Mouse (Mus musculus) heart, adult 2 months (tissue): ENCODE data around the gene Slfn4. TPM values are rescaled to one million over a fixed set of nuclear protein-coding genes. Genes with fewer than 3 reads are reported as not detected.

ENCODE experiments used
- DNase-seq, 2 experiments: peaks; one replicate each; pipeline ENCODE4 v3.0.0; 2021
- H3K27ac ChIP-seq: fragments of 200-600 bp; 2 replicates; pipeline ENCODE4 v1.8.1; 2022
- H3K27me3 ChIP-seq: fragments of 200-500 bp; 2 replicates; pipeline ENCODE4 v1.6.1; 2012; ENCODE audit warnings: mild to moderate bottlenecking, low read length, inconsistent platforms, mixed read lengths; ENCODE audit not compliant: control insufficient read depth, insufficient read depth
- H3K36me3 ChIP-seq: fragments of 200-500 bp; 2 replicates; pipeline ENCODE4 v1.6.1; 2012; ENCODE audit warnings: low read length, inconsistent platforms; ENCODE audit not compliant: control insufficient read depth, insufficient read depth
- H3K4me1 ChIP-seq: fragments of 200-500 bp; 2 replicates; pipeline ENCODE4 v1.6.1; 2011; ENCODE audit warnings: low read length; ENCODE audit not compliant: control insufficient read depth, insufficient read depth
- H3K4me3 ChIP-seq: fragments of 200-600 bp; 2 replicates; pipeline ENCODE4 v1.8.1; 2022
- H3K79me2 ChIP-seq: fragments of 200-500 bp; replicated peaks from 2 replicates; pipeline ENCODE4 v1.6.1; 2012; ENCODE audit warnings: mild to moderate bottlenecking, inconsistent platforms, low read length, moderate library complexity, mixed read lengths; ENCODE audit not compliant: control insufficient read depth, insufficient read depth
- H3K9ac ChIP-seq: fragments of 200-500 bp; 2 replicates; pipeline ENCODE4 v1.6.1; 2012; ENCODE audit warnings: low read depth, mild to moderate bottlenecking, control low read depth, inconsistent platforms, low read length, mixed read lengths
- CTCF ChIP-seq: fragments of 200-600 bp; IDR thresholded peaks from 2 replicates; pipeline ENCODE4 v1.8.1; 2022; ENCODE audit warnings: antibody characterized with exemption, mild to moderate bottlenecking, moderate library complexity
- EP300 ChIP-seq: fragments of 200-500 bp; IDR thresholded peaks from 2 replicates; pipeline ENCODE4 v1.6.1; 2011; ENCODE audit warnings: low read depth, low read length, control low read depth; ENCODE audit not compliant: insufficient read depth
- POLR2A ChIP-seq: fragments of 200-500 bp; IDR thresholded peaks from 2 replicates; pipeline ENCODE4 v1.6.1; 2011; ENCODE audit warnings: mild to moderate bottlenecking, low read depth, low read length, control low read depth; ENCODE audit not compliant: insufficient read depth
- WGBS: fragments of 180-500 bp; shearing (Covaris S2); methylation state at CpG from one replicate; pipeline ENCODE4 v1.1.7; 2018; 5-methylcytosine and 5-hydroxymethylcytosine counted together
- intact Hi-C: fragments of 180-260 bp; cut with DNase I; formaldehyde crosslinking; loops from one replicate; pipeline ENCODE4 v1.15.1; 2025
- polyA plus RNA-seq: library from polyadenylated mRNA; depleted of rRNA; stranded (reverse); fragments of >200 nt; gene quantifications from 2 replicates; pipeline ENCODE4 v1.2.3, GENCODE M21; 2012; rRNA removed
- total RNA-seq, 2 experiments: library from RNA; stranded (reverse); gene quantifications; 2 replicates each; pipeline ENCODE4 v1.2.3; 2021

Slfn4 gene
- total and polyA plus RNA-seq, 3 experiments: 0.14 to 0.37 (median 0.18) TPM

DNA sequence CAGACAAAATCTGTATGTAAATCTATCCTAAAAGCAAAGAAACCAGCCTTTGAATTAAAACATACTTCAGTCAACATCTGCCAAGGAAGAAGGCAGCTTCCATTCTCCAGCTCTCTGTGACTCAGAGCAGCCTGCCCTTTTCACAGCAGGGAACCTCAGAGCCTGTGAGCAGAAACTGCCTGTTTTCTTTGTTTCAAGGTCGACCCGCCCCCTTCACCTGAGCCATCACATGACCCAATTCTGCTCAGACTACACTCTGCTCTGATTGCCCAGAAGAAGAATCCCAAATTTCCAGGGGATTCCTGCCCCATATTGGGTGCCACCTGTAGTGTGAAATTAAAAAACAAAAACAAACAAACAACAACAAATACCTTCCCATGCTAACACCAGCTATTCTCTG, 64.8 kb downstream of the Slfn4 start:
- Histone ChIP-seq H3K27me3 (no peaks in the 10 kb centered on the region), H3K4me3 (no peak overlapping the region), H3K9ac (no peak overlapping the region), H3K4me1 (no peaks in the 10 kb centered on the region), H3K79me2 (no peaks in the 10 kb centered on the region), H3K36me3 (no peaks in the 10 kb centered on the region), H3K27ac (no peak overlapping the region)
- intact Hi-C loops: no loop called here
- WGBS: 24% methylated on average over 2 of the region's 2 CpGs
- TF ChIP-seq CTCF (no peak), EP300 (no peak), POLR2A (no peak)
- DNase-seq: no peak

Other genes with a start within 250 kb of the Slfn4 start
- gene Slfn5, start 223.8 kb upstream of the Slfn4 start, total RNA-seq: 10 to 100 TPM; 54.1 to 59.2 TPM
- 17.9 and 41.8 TPM in 2 replicates for gene Slfn5, start 223.8 kb upstream of the Slfn4 start, polyA plus RNA-seq
- under 1 TPM; 0.82 to 0.99 TPM for gene Slfn9, start 183.4 kb upstream of the Slfn4 start, total RNA-seq
- gene Slfn9, start 183.4 kb upstream of the Slfn4 start, polyA plus RNA-seq: 0.20 and 0.53 TPM in 2 replicates
- under 1 TPM; 0.47 to 0.91 TPM for gene Slfn8, start 154.4 kb upstream of the Slfn4 start, total RNA-seq
- 0.51 and 0.82 TPM in 2 replicates for gene Slfn8, start 154.4 kb upstream of the Slfn4 start, polyA plus RNA-seq
- gene Slfn2, start 110.1 kb upstream of the Slfn4 start, total RNA-seq: 1 to 10 TPM; 3.4 to 4.3 TPM
- 3.8 and 4.8 TPM in 2 replicates for gene Slfn2, start 110.1 kb upstream of the Slfn4 start, polyA plus RNA-seq
- under 1 TPM in 1 of 2 experiments, not detected in 1; 0.32 TPM for gene Slfn1, start 58.3 kb upstream of the Slfn4 start, total RNA-seq
- gene Slfn1, start 58.3 kb upstream of the Slfn4 start, polyA plus RNA-seq: 0.50 and 0.84 TPM in 2 replicates
- 1 to 10 TPM; 2.0 to 3.5 TPM for gene Slfn3, start 16.1 kb downstream of the Slfn4 start, total RNA-seq
- gene Slfn3, start 16.1 kb downstream of the Slfn4 start, polyA plus RNA-seq: 0.72 and 1.9 TPM in 2 replicates
- under 1 TPM in 1 of 2 experiments, not detected in 1; 0.14 TPM for gene Slfn14, start 111.5 kb downstream of the Slfn4 start, total RNA-seq
- gene Slfn14, start 111.5 kb downstream of the Slfn4 start, polyA plus RNA-seq: not detected in 2 replicates
- gene Ap2b1, start 123.8 kb downstream of the Slfn4 start, total RNA-seq: 10 to 100 TPM; 42.2 to 43.6 TPM
- gene Ap2b1, start 123.8 kb downstream of the Slfn4 start, polyA plus RNA-seq: 16.3 and 27.8 TPM in 2 replicates
- 10 to 100 TPM in 1 of 2 experiments, 1 to 10 TPM in 1; 8.7 to 13.5 TPM for gene Pex12, start 127.4 kb downstream of the Slfn4 start, total RNA-seq
- 7.2 and 8.6 TPM in 2 replicates for gene Pex12, start 127.4 kb downstream of the Slfn4 start, polyA plus RNA-seq
- 10 to 100 TPM; 61.9 to 77.8 TPM for gene Rasl10b, start 234.0 kb downstream of the Slfn4 start, total RNA-seq
- gene Rasl10b, start 234.0 kb downstream of the Slfn4 start, polyA plus RNA-seq: 70.8 and 71.6 TPM in 2 replicates